Mouse (Mus musculus) thymus, adult 2 months (tissue): Measurements from ENCODE around the gene Grk5.

Experiments
- CTCF ChIP-seq: fragments of 200-500 bp; IDR thresholded peaks from 2 replicates; pipeline ENCODE4 v1.5.1; 2012; ENCODE audit warnings: mild to moderate bottlenecking, control low read depth, low read length, moderate library complexity, borderline replicate concordance; ENCODE audit not compliant: control insufficient read depth, poor library complexity, insufficient read depth; ENCODE audit errors: extremely low read depth
- POLR2A ChIP-seq: fragments of 200-500 bp; IDR thresholded peaks from 2 replicates; pipeline ENCODE4 v1.6.1; 2012; ENCODE audit warnings: mild to moderate bottlenecking, low read length, control low read depth, moderate library complexity; ENCODE audit not compliant: control insufficient read depth, poor library complexity, insufficient read depth; ENCODE audit errors: extremely low read depth

DNA sequence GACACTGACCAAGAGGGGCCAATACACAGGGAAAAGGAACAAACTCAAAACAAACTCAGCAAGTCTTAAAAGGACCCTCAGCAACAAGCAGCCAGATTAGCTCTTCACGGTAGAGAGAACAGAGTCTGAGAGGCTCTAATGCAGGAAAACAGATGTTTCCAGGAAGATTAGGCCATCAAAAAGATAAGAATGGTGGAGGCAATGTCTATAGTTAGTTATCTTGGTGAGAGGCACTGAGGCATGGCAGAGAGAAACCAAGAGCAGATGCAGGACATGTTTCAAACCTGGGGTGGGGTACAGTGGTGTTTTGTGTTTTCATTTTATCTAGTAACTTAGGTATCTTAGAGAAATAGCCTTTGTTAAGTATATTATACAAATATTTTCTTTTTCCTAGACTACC is 17.3 kb upstream of the Grk5 start:
- TF ChIP-seq CTCF (no peak), POLR2A (no peak)
